Mouse (Mus musculus): ENCODE data around the gene Ranbp17. TPM values are rescaled to one million over a fixed set of nuclear protein-coding genes. Genes with fewer than 3 reads are reported as not detected.

The Ranbp17 gene
- polyA plus RNA-seq (2014; fragmentation: Nextera tagmentation; extraction: Ambion mirVana): 7.5 and 9.2 TPM in 2 replicates

GRCm38 (mm10) chr11:33513376-33513991 is at the start of gene Ranbp17:
Gene Ranbp17, minus strand, starts transcription at chr11:33513746.
- no peaks in the 10 kb centered on the region for H3K9me3 ChIP-seq (replicated peaks; ENCODE audit: control insufficient read depth, low read length)
- H3K4me3 ChIP-seq (ENCODE audit: low read depth, low read length): peak within 1 kb of the TSS; percentile 92
- peak within 1 kb of the TSS; percentile 93 for H3K9ac ChIP-seq (ENCODE audit: low read depth, low read length)
- no peaks in the 10 kb centered on the region for H3K36me3 ChIP-seq (ENCODE audit: control insufficient read depth, insufficient read depth, low read length)
- no peaks in the 10 kb centered on the region for H3K27me3 ChIP-seq (ENCODE audit: control insufficient read depth, insufficient read depth, low read length)
- ATAC-seq (replicated peaks; ENCODE audit: insufficient number of reproducible peaks, low FRiP score, low TSS enrichment): peak; percentile 86
- H3K4me1 ChIP-seq (ENCODE audit: control insufficient read depth, insufficient read depth, low read length): no peaks in the 10 kb centered on the region
- 2% methylated on average over 48 of the region's 72 CpGs for WGBS (ENCODE audit: insufficient replicate concordance)
- peak within 1 kb of the TSS; percentile 70 for H3K27ac ChIP-seq (ENCODE audit: low read depth, low read length)
- peak within 1 kb of the TSS; percentile 81 for H3K4me2 ChIP-seq

- no peaks in the 10 kb centered on the region for H3K9me3 ChIP-seq (replicated peaks; ENCODE audit: control insufficient read depth, low read length)
- no peak overlapping the region for H3K4me2 ChIP-seq
- no peak for ATAC-seq (replicated peaks; ENCODE audit: insufficient number of reproducible peaks, low FRiP score, low TSS enrichment)
- WGBS (ENCODE audit: insufficient replicate concordance): 82% methylated on average over 8 of the region's 8 CpGs
- no peak overlapping the region for H3K9ac ChIP-seq (ENCODE audit: low read depth, low read length)
- H3K4me1 ChIP-seq (ENCODE audit: control insufficient read depth, insufficient read depth, low read length): no peaks in the 10 kb centered on the region
- no peaks in the 10 kb centered on the region for H3K36me3 ChIP-seq (ENCODE audit: control insufficient read depth, insufficient read depth, low read length)
- no peaks in the 10 kb centered on the region for H3K27me3 ChIP-seq (ENCODE audit: control insufficient read depth, insufficient read depth, low read length)
- no peak overlapping the region for H3K27ac ChIP-seq (ENCODE audit: low read depth, low read length)
- H3K4me3 ChIP-seq (ENCODE audit: low read depth, low read length): no peak overlapping the region
Observed at GRCm38 (mm10) chr11:33554123-33554522, 40.6 kb upstream of the Ranbp17 start.

GRCm38 (mm10) chr11:33550861-33551560 is 37.5 kb upstream of the Ranbp17 start:
- no peak overlapping the region for H3K4me3 ChIP-seq (ENCODE audit: low read depth, low read length)
- no peaks in the 10 kb centered on the region for H3K27me3 ChIP-seq (ENCODE audit: control insufficient read depth, insufficient read depth, low read length)
- H3K36me3 ChIP-seq (ENCODE audit: control insufficient read depth, insufficient read depth, low read length): no peaks in the 10 kb centered on the region
- H3K27ac ChIP-seq (ENCODE audit: low read depth, low read length): no peak overlapping the region
- no peak for ATAC-seq (replicated peaks; ENCODE audit: insufficient number of reproducible peaks, low FRiP score, low TSS enrichment)
- H3K4me2 ChIP-seq: peak overlapping the region; percentile 1; the same call in 1 of the 2 replicates
- H3K4me1 ChIP-seq (ENCODE audit: control insufficient read depth, insufficient read depth, low read length): no peaks in the 10 kb centered on the region
- H3K9ac ChIP-seq (ENCODE audit: low read depth, low read length): no peak overlapping the region
- 57% methylated on average over 14 of the region's 14 CpGs for WGBS (ENCODE audit: insufficient replicate concordance)
- no peaks in the 10 kb centered on the region for H3K9me3 ChIP-seq (replicated peaks; ENCODE audit: control insufficient read depth, low read length)

GRCm38 (mm10) chr11:33547386-33547785 is 33.8 kb upstream of the Ranbp17 start:
- no peak overlapping the region for H3K4me2 ChIP-seq
- no peak overlapping the region for H3K9ac ChIP-seq (ENCODE audit: low read depth, low read length)
- H3K27ac ChIP-seq (ENCODE audit: low read depth, low read length): no peak overlapping the region
- no peak overlapping the region for H3K4me3 ChIP-seq (ENCODE audit: low read depth, low read length)
- no peaks in the 10 kb centered on the region for H3K9me3 ChIP-seq (replicated peaks; ENCODE audit: control insufficient read depth, low read length)
- no peaks in the 10 kb centered on the region for H3K36me3 ChIP-seq (ENCODE audit: control insufficient read depth, insufficient read depth, low read length)
- H3K4me1 ChIP-seq (ENCODE audit: control insufficient read depth, insufficient read depth, low read length): no peaks in the 10 kb centered on the region
- H3K27me3 ChIP-seq (ENCODE audit: control insufficient read depth, insufficient read depth, low read length): no peaks in the 10 kb centered on the region
- ATAC-seq (replicated peaks; ENCODE audit: insufficient number of reproducible peaks, low FRiP score, low TSS enrichment): no peak
- WGBS (ENCODE audit: insufficient replicate concordance): 78% methylated on average over 2 of the region's 2 CpGs

GRCm38 (mm10) chr11:33544945-33545344 is 31.4 kb upstream of the Ranbp17 start:
- no peak for ATAC-seq (replicated peaks; ENCODE audit: insufficient number of reproducible peaks, low FRiP score, low TSS enrichment)
- no peaks in the 10 kb centered on the region for H3K4me1 ChIP-seq (ENCODE audit: control insufficient read depth, insufficient read depth, low read length)

GRCm38 (mm10) chr11:33544121-33544520 is 30.6 kb upstream of the Ranbp17 start:
- H3K4me2 ChIP-seq: no peak overlapping the region
- H3K27me3 ChIP-seq (ENCODE audit: control insufficient read depth, insufficient read depth, low read length): no peaks in the 10 kb centered on the region
- no peak overlapping the region for H3K27ac ChIP-seq (ENCODE audit: low read depth, low read length)
- H3K9ac ChIP-seq (ENCODE audit: low read depth, low read length): no peak overlapping the region
- no peak for ATAC-seq (replicated peaks; ENCODE audit: insufficient number of reproducible peaks, low FRiP score, low TSS enrichment)
- H3K36me3 ChIP-seq (ENCODE audit: control insufficient read depth, insufficient read depth, low read length): no peaks in the 10 kb centered on the region
- no peaks in the 10 kb centered on the region for H3K4me1 ChIP-seq (ENCODE audit: control insufficient read depth, insufficient read depth, low read length)
- WGBS (ENCODE audit: insufficient replicate concordance): 51% methylated on average over 11 of the region's 11 CpGs
- H3K9me3 ChIP-seq (replicated peaks; ENCODE audit: control insufficient read depth, low read length): no peaks in the 10 kb centered on the region
- H3K4me3 ChIP-seq (ENCODE audit: low read depth, low read length): no peak overlapping the region

More at GRCm38 (mm10) chr11:33544945-33545344, 31.4 kb upstream of the Ranbp17 start:
- H3K27me3 ChIP-seq (ENCODE audit: control insufficient read depth, insufficient read depth, low read length): no peaks in the 10 kb centered on the region
- no peaks in the 10 kb centered on the region for H3K36me3 ChIP-seq (ENCODE audit: control insufficient read depth, insufficient read depth, low read length)
- 90% methylated on average over 2 of the region's 2 CpGs for WGBS (ENCODE audit: insufficient replicate concordance)
- no peaks in the 10 kb centered on the region for H3K9me3 ChIP-seq (replicated peaks; ENCODE audit: control insufficient read depth, low read length)
- H3K9ac ChIP-seq (ENCODE audit: low read depth, low read length): no peak overlapping the region
- H3K4me2 ChIP-seq: no peak overlapping the region
- H3K27ac ChIP-seq (ENCODE audit: low read depth, low read length): no peak overlapping the region
- no peak overlapping the region for H3K4me3 ChIP-seq (ENCODE audit: low read depth, low read length)

- Histone ChIP-seq H3K9me3 (replicated peaks; ENCODE audit: control insufficient read depth, low read length) (no peaks in the 10 kb centered on the region), H3K27ac (ENCODE audit: low read depth, low read length) (no peak overlapping the region), H3K36me3 (ENCODE audit: control insufficient read depth, insufficient read depth, low read length) (no peaks in the 10 kb centered on the region), H3K9ac (ENCODE audit: low read depth, low read length) (no peak overlapping the region), H3K4me2 (no peak overlapping the region), H3K4me1 (ENCODE audit: control insufficient read depth, insufficient read depth, low read length) (no peaks in the 10 kb centered on the region), H3K4me3 (ENCODE audit: low read depth, low read length) (no peak overlapping the region), H3K27me3 (ENCODE audit: control insufficient read depth, insufficient read depth, low read length) (no peaks in the 10 kb centered on the region)
- WGBS (ENCODE audit: insufficient replicate concordance): 80% methylated on average over 5 of the region's 5 CpGs
- ATAC-seq (replicated peaks; ENCODE audit: insufficient number of reproducible peaks, low FRiP score, low TSS enrichment): no peak
Observed at GRCm38 (mm10) chr11:33537390-33538125, 24.0 kb upstream of the Ranbp17 start.

GRCm38 (mm10) chr11:33536636-33537035 is 23.1 kb upstream of the Ranbp17 start:
- Histone ChIP-seq H3K4me2 (no peak overlapping the region), H3K4me1 (ENCODE audit: control insufficient read depth, insufficient read depth, low read length) (no peaks in the 10 kb centered on the region), H3K36me3 (ENCODE audit: control insufficient read depth, insufficient read depth, low read length) (no peaks in the 10 kb centered on the region), H3K9me3 (replicated peaks; ENCODE audit: control insufficient read depth, low read length) (no peaks in the 10 kb centered on the region), H3K27ac (ENCODE audit: low read depth, low read length) (no peak overlapping the region), H3K4me3 (ENCODE audit: low read depth, low read length) (no peak overlapping the region), H3K9ac (ENCODE audit: low read depth, low read length) (no peak overlapping the region), H3K27me3 (ENCODE audit: control insufficient read depth, insufficient read depth, low read length) (no peaks in the 10 kb centered on the region)
- 76% methylated on average over 3 of the region's 3 CpGs for WGBS (ENCODE audit: insufficient replicate concordance)
- no peak for ATAC-seq (replicated peaks; ENCODE audit: insufficient number of reproducible peaks, low FRiP score, low TSS enrichment)
